Mouse (Mus musculus) retina, postnatal 7 days (tissue): Measurements from ENCODE around the gene Braf.

Experiments
- DNase-seq: peaks from one replicate; pipeline ENCODE4 v3.0.0-alpha.2; 2012; ENCODE audit warnings: low read depth, low spot score

Braf gene

GRCm38 (mm10) chr6:39607365-39607764 is 117.9 kb downstream of the Braf start:
- no peak for DNase-seq

- DNase-seq, result no peak
These were observed 118.4 kb downstream of the Braf start for GRCm38 (mm10) chr6:39606862-39607261.

- no peak for DNase-seq
These were observed 119.2 kb downstream of the Braf start for GRCm38 (mm10) chr6:39606056-39606455.

GRCm38 (mm10) chr6:39604565-39604964 is 120.7 kb downstream of the Braf start:
- no peak for DNase-seq

GRCm38 (mm10) chr6:39601828-39602227 is 123.4 kb downstream of the Braf start:
- no peak for DNase-seq

- no peak for DNase-seq
These were observed 124.4 kb downstream of the Braf start for GRCm38 (mm10) chr6:39600851-39601250.

- peak; percentile 89 for DNase-seq
These were observed 132.7 kb downstream of the Braf start, which contains the start of gene Ndufb2 for GRCm38 (mm10) chr6:39592401-39593214. Gene Ndufb2, plus strand, starts transcription at chr6:39592574.

GRCm38 (mm10) chr6:39591481-39591880 is 133.8 kb downstream of the Braf start:
- DNase-seq, result no peak

GRCm38 (mm10) chr6:39585517-39585916 is 139.7 kb downstream of the Braf start, which contains the start of gene Gm42420:
Gene Gm42420, plus strand, starts transcription at chr6:39585753.
- DNase-seq, result no peak

GRCm38 (mm10) chr6:39581087-39581784 is 144.0 kb downstream of the Braf start:
- no peak for DNase-seq

GRCm38 (mm10) chr6:39580558-39580957 is 144.7 kb downstream of the Braf start:
- DNase-seq, result no peak

GRCm38 (mm10) chr6:39579552-39579951 is 145.7 kb downstream of the Braf start:
- DNase-seq, result no peak

- DNase-seq, result no peak
These were observed 150.3 kb downstream of the Braf start for GRCm38 (mm10) chr6:39574951-39575350.

- DNase-seq, result no peak
These were observed 150.8 kb downstream of the Braf start for GRCm38 (mm10) chr6:39574555-39574869.

GRCm38 (mm10) chr6:39573791-39574554 is 151.3 kb downstream of the Braf start, which contains the start of gene Adck2:
Gene Adck2, plus strand, starts transcription at chr6:39573873.
- peak; percentile 76 for DNase-seq

- DNase-seq, result no peak
These were observed 154.8 kb downstream of the Braf start for GRCm38 (mm10) chr6:39570426-39570825.

- no peak for DNase-seq
These were observed 157.7 kb downstream of the Braf start for GRCm38 (mm10) chr6:39567528-39567927.

GRCm38 (mm10) chr6:39562166-39563015 is 162.9 kb downstream of the Braf start:
- DNase-seq, result peak; percentile 80

GRCm38 (mm10) chr6:39559276-39559939 is 165.9 kb downstream of the Braf start:
- DNase-seq, result no peak

- DNase-seq, result peak; percentile 86
These were observed 167.5 kb downstream of the Braf start, which contains the start of gene Dennd2a for GRCm38 (mm10) chr6:39557723-39558261. Gene Dennd2a, minus strand, starts transcription at chr6:39557867.
